Mouse (Mus musculus) bone marrow, adult 2 months (tissue): ENCODE measurements at regions not wholly inside any gene's neighbourhood (a gene's known extent, or its start where the extent isn't known, plus 50 kb on each side); places are given as distances from the start of the nearest gene placed in this dataset.

ENCODE experiments used
- CTCF ChIP-seq: fragments of 200-500 bp; IDR thresholded peaks from 2 replicates; pipeline ENCODE4 v1.5.1; 2011; ENCODE audit warnings: low read length, control low read depth; ENCODE audit not compliant: control insufficient read depth, insufficient read depth
- POLR2A ChIP-seq: fragments of 200-500 bp; IDR thresholded peaks from 2 replicates; pipeline ENCODE4 v1.6.1; 2011; ENCODE audit warnings: low read depth, mild to moderate bottlenecking, control low read depth, low read length, borderline replicate concordance; ENCODE audit not compliant: control insufficient read depth

DNA sequence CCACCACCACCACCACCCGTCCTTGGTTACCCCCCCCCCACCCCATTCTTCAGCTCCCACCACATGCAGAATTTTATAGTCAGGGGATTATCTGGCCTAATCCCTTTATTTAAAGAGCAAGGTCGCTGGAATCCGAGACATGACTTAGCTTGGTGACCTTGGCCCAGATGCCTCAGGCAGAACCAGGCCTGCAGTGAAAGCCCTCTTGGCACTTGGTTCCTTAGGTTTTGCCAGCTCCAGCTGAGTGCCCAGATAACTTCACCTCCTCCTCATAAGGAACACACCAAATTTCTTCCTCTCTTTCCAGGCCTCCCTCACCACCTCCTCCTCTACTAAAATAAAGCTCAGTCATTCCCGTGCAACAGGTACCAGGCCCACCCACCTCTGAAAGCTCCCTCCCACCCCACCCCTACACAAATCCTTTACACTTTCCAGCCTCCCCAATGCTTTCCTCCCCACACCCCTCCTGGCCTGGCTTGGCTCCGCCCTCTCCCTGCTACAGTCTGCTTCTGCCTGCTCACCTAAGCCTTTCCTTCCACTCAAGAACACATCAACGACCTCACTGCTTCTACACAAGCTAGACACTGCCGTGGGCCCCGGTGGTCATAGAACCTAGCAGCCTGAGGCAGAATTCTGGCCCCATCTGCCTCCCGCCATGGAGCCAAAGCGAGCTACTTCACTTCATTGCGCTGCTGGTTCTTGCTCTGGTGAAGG is 131.5 kb upstream of the Zfp703 start:
- TF ChIP-seq CTCF (no peak), POLR2A (no peak)
